Mouse (Mus musculus) ES-Bruce4 (cell line): ENCODE results near the gene Slc22a21.

Source experiments
- CTCF ChIP-seq: IDR thresholded peaks from one replicate; pipeline ENCODE4 v1.8.1; 2011; ENCODE audit warnings: low read depth, low read length
- EP300 ChIP-seq: IDR thresholded peaks from 2 replicates; pipeline ENCODE4 v1.6.1; 2011; ENCODE audit warnings: low read depth, low read length; ENCODE audit not compliant: insufficient read depth

DNA sequence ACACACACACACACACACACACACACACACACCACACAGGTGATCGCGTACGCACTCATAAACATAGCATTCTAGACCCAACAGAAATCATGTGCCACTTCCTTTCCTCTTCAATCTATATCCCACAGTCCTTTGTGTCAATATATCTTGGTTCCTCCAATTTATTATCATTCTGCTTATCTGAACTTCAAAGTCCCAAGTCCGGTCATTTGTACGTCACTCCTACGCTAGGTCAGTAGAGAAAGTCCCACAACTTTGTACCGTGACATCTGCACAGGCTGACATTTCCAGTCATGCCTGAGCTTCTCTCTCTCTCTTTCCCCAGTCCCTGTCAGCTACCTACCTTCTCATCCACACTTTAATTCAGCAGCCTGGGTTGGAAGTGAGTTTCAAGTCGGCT, 71.4 kb downstream of the Slc22a21 start:
- TF ChIP-seq CTCF (no peak), EP300 (no peak)
